Mouse (Mus musculus) thymus, adult 2 months (tissue): ENCODE measurements around the gene Vat1.

Experiments used
- CTCF ChIP-seq: fragments of 200-500 bp; IDR thresholded peaks from 2 replicates; pipeline ENCODE4 v1.5.1; 2012; ENCODE audit warnings: mild to moderate bottlenecking, control low read depth, low read length, moderate library complexity, borderline replicate concordance; ENCODE audit not compliant: control insufficient read depth, poor library complexity, insufficient read depth; ENCODE audit errors: extremely low read depth
- POLR2A ChIP-seq: fragments of 200-500 bp; IDR thresholded peaks from 2 replicates; pipeline ENCODE4 v1.6.1; 2012; ENCODE audit warnings: mild to moderate bottlenecking, low read length, control low read depth, moderate library complexity; ENCODE audit not compliant: control insufficient read depth, poor library complexity, insufficient read depth; ENCODE audit errors: extremely low read depth

DNA sequence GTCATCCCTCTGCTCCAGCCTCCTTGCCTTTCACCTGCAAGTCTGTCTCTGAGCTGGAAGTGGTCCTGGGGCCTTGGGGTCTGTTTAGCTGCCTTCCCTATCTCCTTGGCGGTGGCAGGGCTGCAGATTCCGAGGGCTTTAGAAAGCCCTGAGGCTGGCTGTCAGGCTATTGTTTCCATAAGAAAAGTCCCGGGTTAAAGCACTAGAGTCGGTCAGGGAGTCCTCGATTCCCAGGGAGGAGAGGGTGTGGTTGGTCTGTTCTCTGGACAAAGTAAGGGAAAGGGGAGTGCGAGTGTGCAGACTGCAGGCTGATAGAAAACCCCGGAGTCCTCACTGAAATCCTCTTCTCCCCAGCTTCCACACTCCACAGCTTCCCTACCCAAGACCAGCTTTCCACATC, 4.2 kb upstream of the Vat1 start:
- TF ChIP-seq CTCF (no peak), POLR2A (no peak)
